Mouse (Mus musculus) neural tube, embryonic 14.5 days (tissue): ENCODE results near the gene Arl6ip4. TPM values are rescaled to one million over a fixed set of nuclear protein-coding genes. Genes with fewer than 3 reads are reported as not detected.

ENCODE experiments used
- ATAC-seq: fragments of 200-750 bp; cut with Nextera tagmentation; 2 replicates; pipeline ENCODE4 v1.8.0; 2017; ENCODE audit warnings: low read depth, mild to moderate bottlenecking, moderate TSS enrichment, moderate library complexity
- H3K27ac ChIP-seq: fragments of 300-500 bp; sonication (generic); 2 replicates; pipeline ENCODE4 v1.5.1; 2014; ENCODE audit warnings: low read depth, mild to moderate bottlenecking, control low read depth, low read length, moderate library complexity, mixed read lengths
- H3K27me3 ChIP-seq: fragments of 300-500 bp; sonication (generic); 2 replicates; pipeline ENCODE4 v1.6.1; 2014; ENCODE audit warnings: low read length; ENCODE audit not compliant: control insufficient read depth, insufficient read depth
- H3K36me3 ChIP-seq: fragments of 300-500 bp; sonication (generic); 2 replicates; pipeline ENCODE4 v1.6.1; 2014; ENCODE audit warnings: low read length, mixed read lengths; ENCODE audit not compliant: control insufficient read depth, insufficient read depth
- H3K4me1 ChIP-seq: fragments of 300-500 bp; sonication (generic); 2 replicates; pipeline ENCODE4 v1.6.1; 2014; ENCODE audit warnings: low read length; ENCODE audit not compliant: control insufficient read depth, insufficient read depth
- H3K4me2 ChIP-seq: fragments of 300-500 bp; sonication (generic); 2 replicates; pipeline ENCODE4 v1.6.1; 2014; ENCODE audit warnings: mild to moderate bottlenecking, low read depth, low read length, control low read depth
- H3K4me3 ChIP-seq: fragments of 300-500 bp; sonication (generic); 2 replicates; pipeline ENCODE4 v1.5.1; 2014; ENCODE audit warnings: low read depth, low read length, control low read depth, mixed read lengths
- H3K9ac ChIP-seq: fragments of 300-500 bp; sonication (generic); replicated peaks from 2 replicates; pipeline ENCODE4 v1.6.1; 2014; ENCODE audit warnings: low read depth, mild to moderate bottlenecking, control low read depth, low read length, mixed read lengths
- H3K9me3 ChIP-seq: fragments of 300-500 bp; sonication (generic); 2 replicates; pipeline ENCODE4 v1.6.1; 2016; ENCODE audit warnings: low read length; ENCODE audit not compliant: control insufficient read depth
- WGBS: fragments of 180-500 bp; shearing (Covaris S2); extraction: QIAGEN DNeasy Blood & Tissue Kit; methylation state at CpG from one replicate; pipeline ENCODE4 v1.1.7; 2014; 5-methylcytosine and 5-hydroxymethylcytosine counted together
- polyA plus RNA-seq: library from polyadenylated mRNA; unstranded; fragments of >200 nt; fragmentation: Nextera tagmentation; extraction: Ambion mirVana; gene quantifications from 2 replicates; pipeline ENCODE4 v1.2.1, GENCODE M21; 2014

Gene Arl6ip4
- polyA plus RNA-seq, 1 experiment from 2014 or later, result 76.2 TPM

DNA sequence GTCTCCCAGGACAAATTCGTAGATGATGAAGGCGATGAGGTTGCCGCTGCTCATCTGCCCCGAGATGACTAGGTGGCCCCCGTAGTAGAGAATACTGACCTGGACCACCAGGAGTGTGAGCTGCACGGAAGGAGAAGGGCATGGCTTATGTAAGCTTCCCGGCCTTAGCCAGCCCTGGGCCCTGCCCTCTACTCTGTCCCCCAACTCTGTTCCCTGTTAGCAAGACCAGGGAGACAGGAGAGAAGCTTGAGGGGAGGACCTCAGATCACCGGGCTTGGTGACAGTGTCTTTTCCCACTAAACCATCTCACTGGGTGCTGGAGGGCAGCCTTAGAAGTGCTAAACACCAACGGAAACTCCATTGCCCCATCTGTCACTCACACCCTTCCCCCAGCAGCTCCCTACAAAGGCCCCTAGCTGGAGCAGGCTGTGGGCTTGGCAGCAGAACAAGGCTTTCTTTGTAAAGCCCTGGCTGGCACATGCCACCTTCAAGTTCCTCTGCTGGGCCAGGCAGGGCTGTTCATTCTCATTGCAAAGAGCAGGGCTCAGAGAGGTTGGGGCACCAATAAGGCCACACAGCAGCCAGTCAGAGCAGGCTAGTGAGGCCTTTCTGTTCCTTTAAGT lies 37.0 kb upstream of the Arl6ip4 start:
- Histone ChIP-seq H3K36me3 (no peaks in the 10 kb centered on the region), H3K4me2 (no peak overlapping the region), H3K4me3 (no peak overlapping the region), H3K9me3 (no peaks in the 10 kb centered on the region), H3K27me3 (no peaks in the 10 kb centered on the region), H3K4me1 (0 out of 2 replicates have a peak, but pooled peaks cover 7% of the 10 kb centered on the region), H3K9ac (no peak overlapping the region), H3K27ac (0 out of 2 replicates have a peak overlapping the region, but pooled peaks have one; percentile 58)
- peak; percentile 86; the same call in 1 of the 2 replicates for ATAC-seq
- 60% methylated on average over 9 of the region's 9 CpGs for WGBS

GRCm38 (mm10) chr5:124079880-124080279 lies 36.0 kb upstream of the Arl6ip4 start:
- H3K9me3 ChIP-seq, result no peaks in the 10 kb centered on the region
- no peak for ATAC-seq
- no peak overlapping the region for H3K4me3 ChIP-seq
- no peak overlapping the region for H3K9ac ChIP-seq
- no peaks in the 10 kb centered on the region for H3K36me3 ChIP-seq
- WGBS, result 96% methylated on average over 17 of the region's 17 CpGs
- no peak overlapping the region for H3K27ac ChIP-seq
- no peaks in the 10 kb centered on the region for H3K27me3 ChIP-seq
- 0 out of 2 replicates have a peak, but pooled peaks cover 7% of the 10 kb centered on the region for H3K4me1 ChIP-seq
- H3K4me2 ChIP-seq, result no peak overlapping the region

GRCm38 (mm10) chr5:124082447-124082846 lies 33.4 kb upstream of the Arl6ip4 start:
- Histone ChIP-seq H3K9me3 (no peaks in the 10 kb centered on the region), H3K4me1 (0 out of 2 replicates have a peak, but pooled peaks cover 7% of the 10 kb centered on the region), H3K27me3 (no peaks in the 10 kb centered on the region), H3K4me2 (no peak overlapping the region), H3K27ac (no peak overlapping the region), H3K4me3 (no peak overlapping the region), H3K36me3 (no peaks in the 10 kb centered on the region), H3K9ac (no peak overlapping the region)
- WGBS, result 90% methylated on average over 10 of the region's 10 CpGs
- ATAC-seq, result no peak

DNA sequence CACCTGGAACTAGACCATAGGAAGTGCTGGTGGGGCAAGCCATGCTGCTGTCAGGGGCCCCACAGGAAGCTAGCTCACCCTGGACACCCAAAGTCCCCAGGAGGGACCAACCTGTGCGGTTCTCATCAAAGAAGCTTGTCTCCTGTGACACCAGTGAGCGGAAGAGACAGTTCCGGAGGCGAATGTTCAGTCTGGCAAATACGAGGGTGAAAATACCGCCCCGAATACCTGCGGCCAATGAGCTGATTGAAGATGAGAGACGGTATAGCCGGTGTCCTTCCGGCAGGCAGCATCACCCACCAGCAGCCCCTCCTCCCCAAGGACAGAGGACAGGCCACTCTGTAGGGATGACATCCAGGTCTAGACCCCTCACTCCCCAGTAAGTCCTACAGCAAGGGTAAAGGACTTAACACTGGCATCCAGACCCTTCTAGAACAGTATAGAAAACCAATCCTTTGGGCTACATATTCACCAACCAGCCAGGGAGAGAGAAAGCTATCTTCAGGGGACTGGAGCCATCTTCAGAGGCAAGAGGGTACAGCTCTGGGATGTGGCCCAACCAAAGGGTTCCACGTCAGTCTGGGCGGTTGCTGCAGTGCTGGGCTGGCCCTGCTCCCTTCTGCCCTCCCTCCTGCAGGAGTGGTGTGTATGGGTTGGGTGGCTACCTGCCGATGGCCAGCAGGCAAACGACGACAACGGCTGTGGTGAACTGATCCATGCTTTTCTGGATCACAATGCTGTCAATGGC lies 32.8 kb upstream of the Arl6ip4 start:
- no peak for ATAC-seq
- no peak overlapping the region for H3K4me2 ChIP-seq
- H3K27ac ChIP-seq, result no peak overlapping the region
- H3K9me3 ChIP-seq, result no peaks in the 10 kb centered on the region
- 87% methylated on average over 17 of the region's 17 CpGs for WGBS
- no peaks in the 10 kb centered on the region for H3K27me3 ChIP-seq
- no peak overlapping the region for H3K4me3 ChIP-seq
- H3K36me3 ChIP-seq, result no peaks in the 10 kb centered on the region
- no peak overlapping the region for H3K9ac ChIP-seq
- 0 out of 2 replicates have a peak, but pooled peaks cover 5% of the 10 kb centered on the region for H3K4me1 ChIP-seq

GRCm38 (mm10) chr5:124083850-124084587 lies 31.9 kb upstream of the Arl6ip4 start:
- Histone ChIP-seq H3K9ac (no peak overlapping the region), H3K4me2 (no peak overlapping the region), H3K36me3 (no peaks in the 10 kb centered on the region), H3K27me3 (no peaks in the 10 kb centered on the region), H3K9me3 (no peaks in the 10 kb centered on the region), H3K4me3 (no peak overlapping the region), H3K27ac (no peak overlapping the region), H3K4me1 (no peaks in the 10 kb centered on the region)
- WGBS, result 87% methylated on average over 14 of the region's 14 CpGs
- ATAC-seq, result no peak

DNA sequence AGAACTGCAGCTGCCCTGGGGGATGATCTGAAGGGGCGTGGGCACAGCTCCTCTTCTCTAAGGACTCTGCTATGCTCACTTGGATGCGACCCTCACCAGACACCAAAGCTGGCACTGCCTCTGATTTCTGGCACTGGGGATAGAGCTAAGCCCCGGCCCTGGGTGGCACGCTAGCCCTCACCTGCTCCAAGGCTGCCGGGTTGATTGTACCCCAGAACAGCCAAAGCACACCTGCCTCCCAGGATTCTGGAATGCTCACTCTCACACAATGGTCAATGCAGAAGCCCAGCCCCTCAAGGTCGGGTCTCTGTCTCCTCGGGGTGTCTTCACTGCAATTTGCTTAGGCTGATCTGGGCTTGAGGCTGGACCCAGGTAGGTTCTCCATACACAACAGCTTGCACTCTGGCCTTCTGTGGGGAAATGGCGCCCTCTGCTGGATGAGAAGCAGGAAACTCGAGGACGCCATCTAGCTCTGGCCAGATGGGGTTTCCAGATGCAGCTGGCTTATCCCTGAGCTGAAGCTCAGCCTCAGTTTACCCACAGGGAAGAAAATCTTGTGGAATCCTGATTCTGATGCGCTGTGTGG lies 31.2 kb upstream of the Arl6ip4 start:
- Histone ChIP-seq H3K27me3 (no peaks in the 10 kb centered on the region), H3K4me3 (no peak overlapping the region), H3K4me1 (no peaks in the 10 kb centered on the region), H3K36me3 (no peaks in the 10 kb centered on the region), H3K9me3 (no peaks in the 10 kb centered on the region), H3K9ac (no peak overlapping the region), H3K27ac (no peak overlapping the region), H3K4me2 (no peak overlapping the region)
- WGBS, result 41% methylated on average over 11 of the region's 11 CpGs
- peak; percentile 70; the same call in 1 of the 2 replicates for ATAC-seq

DNA sequence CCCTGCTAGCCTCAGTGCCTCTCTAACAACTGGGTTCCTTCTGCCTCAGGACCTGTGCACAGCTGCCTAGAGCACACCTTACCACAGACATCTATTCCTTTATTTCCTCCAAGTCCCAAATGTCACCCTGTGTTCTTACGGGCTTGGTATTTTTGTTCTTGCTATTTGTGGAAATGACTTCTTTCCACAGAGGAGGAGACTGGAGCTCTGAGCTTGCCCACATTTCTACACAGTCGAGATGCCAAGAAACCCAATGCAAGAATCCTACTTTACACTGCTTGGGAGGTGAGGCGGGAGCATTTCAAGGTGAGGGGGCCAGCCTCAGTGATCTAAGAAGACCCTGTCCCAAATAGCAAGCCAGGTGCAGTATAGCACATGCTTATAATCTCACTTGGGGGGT lies 30.4 kb upstream of the Arl6ip4 start:
- WGBS, result 82% methylated on average over 3 of the region's 3 CpGs
- Histone ChIP-seq H3K27me3 (no peaks in the 10 kb centered on the region), H3K36me3 (no peaks in the 10 kb centered on the region), H3K4me3 (no peak overlapping the region), H3K4me1 (no peaks in the 10 kb centered on the region), H3K27ac (no peak overlapping the region), H3K9me3 (no peaks in the 10 kb centered on the region), H3K9ac (no peak overlapping the region), H3K4me2 (no peak overlapping the region)
- ATAC-seq, result no peak

- Histone ChIP-seq H3K4me2 (no peak overlapping the region), H3K4me3 (no peak overlapping the region), H3K36me3 (no peaks in the 10 kb centered on the region), H3K9me3 (no peaks in the 10 kb centered on the region), H3K27ac (no peak overlapping the region), H3K4me1 (no peaks in the 10 kb centered on the region), H3K9ac (no peak overlapping the region), H3K27me3 (no peaks in the 10 kb centered on the region)
- 89% methylated on average over 4 of the region's 4 CpGs for WGBS
- no peak for ATAC-seq
Observed at GRCm38 (mm10) chr5:124086876-124087275, 29.0 kb upstream of the Arl6ip4 start.
